Mouse (Mus musculus): ENCODE measurements around the gene Grik5. TPM values are rescaled to one million over a fixed set of nuclear protein-coding genes. Genes with fewer than 3 reads are reported as not detected.

The Grik5 gene
- polyA plus RNA-seq, 1 experiment from 2014 or later: 1.2 TPM

DNA sequence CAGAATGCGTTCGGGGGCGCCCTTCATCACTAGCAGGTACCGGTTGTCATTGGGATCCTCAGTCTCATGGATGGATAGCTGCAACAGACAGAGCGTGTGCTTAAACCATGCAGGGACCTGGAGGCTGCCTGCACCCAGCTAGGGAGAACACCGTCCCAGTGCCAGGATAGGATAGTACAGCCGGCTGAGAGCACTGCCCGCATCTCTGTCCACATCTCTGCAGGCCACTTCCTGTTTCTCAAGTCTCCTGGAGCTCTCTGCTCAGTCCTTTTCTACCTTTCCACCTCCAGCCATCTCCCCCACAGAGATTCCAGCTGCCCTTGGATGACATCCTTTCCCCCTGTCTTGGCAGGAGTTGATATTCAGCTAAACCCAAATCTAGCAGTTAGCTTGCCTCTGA is 81.7 kb downstream of the Grik5 start:
- no peak for DNase-seq (ENCODE audit: low spot score)

DNA sequence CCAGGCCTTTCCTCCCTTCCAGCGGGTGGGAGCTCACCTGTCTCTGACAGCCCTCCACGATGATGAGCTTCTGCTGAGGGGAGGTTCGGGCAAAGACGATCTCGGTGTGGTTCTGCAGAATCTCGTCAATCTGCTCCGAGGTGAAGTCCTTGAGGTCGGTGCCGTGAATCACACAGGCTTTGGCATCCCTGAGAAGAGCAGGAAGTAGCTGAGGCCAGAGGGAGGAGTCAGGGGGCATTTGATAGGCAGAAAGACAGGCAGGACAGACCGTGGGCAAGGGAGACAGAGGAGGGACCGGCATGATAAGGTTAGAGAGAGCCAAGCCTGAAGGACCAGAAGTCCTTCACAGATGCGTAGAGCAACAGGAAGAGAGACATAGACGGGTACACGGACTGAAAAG is 84.2 kb downstream of the Grik5 start:
- no peak for DNase-seq (ENCODE audit: low spot score)

DNA sequence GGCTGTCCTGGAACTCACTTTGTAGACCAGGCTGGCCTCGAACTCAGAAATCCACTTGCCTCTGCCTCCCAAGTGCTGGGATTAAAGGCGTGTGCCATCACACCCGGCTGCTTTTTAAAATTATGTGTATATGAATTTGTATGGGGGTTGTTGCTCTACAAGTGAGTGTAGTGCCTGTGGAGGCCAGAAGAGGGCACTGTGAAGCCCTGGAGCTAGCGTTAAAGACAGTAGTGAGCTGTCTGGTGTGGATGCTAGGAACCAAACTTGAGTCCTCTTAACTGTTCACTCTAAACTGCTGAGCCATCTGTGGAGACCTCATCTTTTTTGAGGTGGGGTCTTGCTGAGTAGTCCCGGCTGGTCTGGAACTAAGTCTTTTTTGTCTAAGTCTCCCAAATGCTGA is 86.3 kb downstream of the Grik5 start:
- peak; percentile 41 for DNase-seq (ENCODE audit: low spot score)

DNA sequence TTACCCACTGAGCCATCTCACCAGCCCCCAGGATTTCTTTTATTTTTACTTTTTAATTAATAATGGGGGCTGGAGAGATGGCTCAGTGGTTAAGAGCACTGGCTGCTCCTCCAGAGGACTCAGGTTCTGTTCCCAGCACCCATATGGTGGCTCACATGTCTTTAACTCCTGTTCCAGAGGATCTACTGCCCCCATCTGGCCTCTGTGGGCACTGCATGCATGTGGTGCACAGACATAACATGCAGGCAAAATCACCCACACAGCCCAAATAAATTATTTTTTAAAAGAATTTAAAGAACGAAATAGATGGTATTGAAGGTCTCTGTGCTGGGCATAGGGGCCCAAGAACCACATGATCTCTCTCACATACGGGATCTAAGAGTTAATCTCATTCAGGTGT is 87.8 kb downstream of the Grik5 start:
- no peak for DNase-seq (ENCODE audit: low spot score)

DNA sequence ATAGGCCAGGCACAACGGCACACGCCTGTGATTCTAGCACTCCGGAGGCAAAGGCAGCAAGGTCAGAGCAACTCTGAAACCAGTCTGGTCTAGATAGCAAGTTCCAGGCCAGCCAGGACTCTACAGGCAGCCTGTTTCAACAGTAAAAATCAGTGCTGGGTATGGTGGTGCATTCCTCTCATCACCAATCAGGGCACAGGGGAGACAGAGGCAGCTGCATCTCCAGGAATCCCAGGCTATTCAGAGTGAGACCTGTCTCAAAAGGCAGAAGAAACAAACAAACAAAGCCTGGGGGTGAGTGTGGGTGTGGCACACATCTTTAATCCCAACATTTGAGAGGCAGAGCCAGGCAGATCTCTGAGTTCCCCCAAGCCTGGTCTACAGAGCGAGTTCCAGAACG is 88.8 kb downstream of the Grik5 start:
- DNase-seq (ENCODE audit: low spot score): no peak

DNA sequence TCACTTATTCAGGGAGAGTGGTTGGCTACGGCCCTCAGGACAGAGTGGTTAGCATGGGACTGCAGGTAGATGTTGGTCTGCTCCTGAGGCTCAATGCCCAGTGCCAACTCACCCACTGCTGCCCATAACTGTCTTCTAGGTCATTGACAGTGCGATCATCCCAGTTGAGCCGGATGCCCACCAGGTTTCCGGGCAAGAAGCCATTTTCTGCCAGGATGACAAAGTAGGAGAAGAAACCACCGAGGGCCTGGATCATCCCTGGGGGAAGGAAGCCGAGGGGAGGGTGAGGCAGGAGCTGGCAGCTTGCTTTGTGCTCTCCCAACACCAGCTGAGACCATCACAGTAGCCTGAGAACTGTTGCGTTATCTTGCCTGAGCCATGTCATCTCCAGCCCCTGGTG is 91.7 kb downstream of the Grik5 start:
- DNase-seq (ENCODE audit: low spot score): no peak

DNA sequence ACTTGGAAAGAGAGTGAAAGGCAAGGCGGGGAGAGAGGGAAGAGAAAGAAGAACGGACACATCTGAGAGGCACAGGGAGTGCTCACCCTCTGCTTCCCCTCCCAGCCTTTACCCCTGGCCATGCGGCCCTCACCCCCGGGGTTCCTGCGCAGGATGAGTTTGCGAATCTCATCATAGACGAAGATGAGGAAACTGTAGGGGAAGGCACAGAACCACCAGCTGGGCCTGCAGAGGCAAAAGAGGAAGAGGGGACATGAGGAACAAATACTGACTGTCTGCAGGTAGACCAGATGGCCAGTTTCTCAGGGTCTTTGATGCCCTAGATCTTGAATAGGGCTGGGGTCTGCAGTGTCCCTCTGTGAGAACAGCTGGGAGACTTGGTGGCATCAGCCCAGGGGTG is 93.4 kb downstream of the Grik5 start:
- DNase-seq (ENCODE audit: low spot score): no peak

DNA sequence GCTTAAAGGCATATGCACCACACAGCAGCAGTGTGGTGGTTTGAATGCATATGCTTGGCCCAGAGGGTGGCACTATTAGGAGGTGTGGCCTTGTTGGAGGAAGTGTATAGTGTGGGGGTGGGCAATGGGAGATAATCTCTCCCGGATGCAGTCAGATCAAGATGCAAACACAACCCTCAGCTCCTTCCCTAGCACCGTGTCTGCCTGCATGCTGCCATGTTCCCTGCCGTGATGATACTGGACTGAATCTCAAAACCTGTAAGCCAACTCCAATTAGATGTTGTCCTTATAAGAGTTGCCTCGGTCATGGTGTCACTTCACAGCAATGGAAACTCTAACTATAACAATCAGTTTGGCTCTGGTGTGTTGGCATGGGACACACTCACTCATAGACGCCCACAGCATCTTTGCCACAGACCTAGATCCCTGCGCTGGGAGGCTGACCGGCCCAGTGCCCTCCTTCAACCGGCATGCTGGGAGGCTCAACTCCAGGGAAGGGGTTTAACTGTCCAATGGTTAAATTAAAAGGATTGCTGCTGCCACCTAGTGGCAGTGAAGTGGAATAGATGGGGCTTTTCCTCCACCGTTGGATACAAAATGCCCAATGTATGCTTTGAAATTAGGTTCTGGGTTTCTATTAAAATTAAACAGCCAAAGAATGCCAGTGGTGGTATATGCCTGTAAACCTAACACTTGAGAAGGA is 97.1 kb downstream of the Grik5 start:
- DNase-seq (ENCODE audit: low spot score): peak; percentile 60

DNA sequence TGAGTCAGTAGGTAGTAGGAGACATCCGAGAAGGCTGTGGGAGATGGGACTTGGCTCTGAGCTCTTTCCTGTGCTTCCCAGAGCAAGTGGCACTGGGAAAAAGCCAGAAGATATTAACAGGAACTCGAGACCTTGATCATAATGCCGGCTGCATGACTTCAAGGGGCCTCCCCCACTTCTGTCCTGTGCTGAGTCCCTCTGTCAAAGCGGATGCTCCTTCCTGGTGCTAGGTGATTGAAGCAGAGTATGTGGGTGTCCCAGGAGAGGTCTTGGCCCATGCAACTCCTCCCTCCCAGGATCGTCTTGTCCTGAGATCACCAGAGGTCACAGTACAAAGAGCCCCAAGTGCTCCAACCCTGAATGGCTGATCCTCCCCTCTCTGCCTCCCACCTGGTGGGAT is 98.2 kb downstream of the Grik5 start:
- DNase-seq (ENCODE audit: low spot score): no peak

DNA sequence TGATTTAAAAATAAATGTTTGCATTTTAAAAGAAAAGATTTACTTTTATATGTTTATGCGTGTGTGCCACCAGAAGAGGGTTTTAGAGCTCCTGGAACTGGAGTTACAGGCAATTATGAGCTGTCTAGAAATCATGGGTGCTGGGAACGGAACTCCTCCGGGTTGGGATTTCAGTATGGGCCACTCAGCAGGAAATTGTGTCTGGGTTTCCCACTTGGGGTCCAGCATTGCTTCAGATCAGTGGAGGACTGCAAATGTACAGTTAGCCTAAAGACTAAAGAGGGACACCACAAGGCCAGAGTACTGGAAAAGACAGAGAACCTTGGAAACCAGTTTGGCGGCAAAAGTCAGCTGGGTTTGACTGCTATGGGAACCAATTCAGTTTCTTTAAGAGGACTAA is 98.9 kb downstream of the Grik5 start:
- no peak for DNase-seq (ENCODE audit: low spot score)

DNA sequence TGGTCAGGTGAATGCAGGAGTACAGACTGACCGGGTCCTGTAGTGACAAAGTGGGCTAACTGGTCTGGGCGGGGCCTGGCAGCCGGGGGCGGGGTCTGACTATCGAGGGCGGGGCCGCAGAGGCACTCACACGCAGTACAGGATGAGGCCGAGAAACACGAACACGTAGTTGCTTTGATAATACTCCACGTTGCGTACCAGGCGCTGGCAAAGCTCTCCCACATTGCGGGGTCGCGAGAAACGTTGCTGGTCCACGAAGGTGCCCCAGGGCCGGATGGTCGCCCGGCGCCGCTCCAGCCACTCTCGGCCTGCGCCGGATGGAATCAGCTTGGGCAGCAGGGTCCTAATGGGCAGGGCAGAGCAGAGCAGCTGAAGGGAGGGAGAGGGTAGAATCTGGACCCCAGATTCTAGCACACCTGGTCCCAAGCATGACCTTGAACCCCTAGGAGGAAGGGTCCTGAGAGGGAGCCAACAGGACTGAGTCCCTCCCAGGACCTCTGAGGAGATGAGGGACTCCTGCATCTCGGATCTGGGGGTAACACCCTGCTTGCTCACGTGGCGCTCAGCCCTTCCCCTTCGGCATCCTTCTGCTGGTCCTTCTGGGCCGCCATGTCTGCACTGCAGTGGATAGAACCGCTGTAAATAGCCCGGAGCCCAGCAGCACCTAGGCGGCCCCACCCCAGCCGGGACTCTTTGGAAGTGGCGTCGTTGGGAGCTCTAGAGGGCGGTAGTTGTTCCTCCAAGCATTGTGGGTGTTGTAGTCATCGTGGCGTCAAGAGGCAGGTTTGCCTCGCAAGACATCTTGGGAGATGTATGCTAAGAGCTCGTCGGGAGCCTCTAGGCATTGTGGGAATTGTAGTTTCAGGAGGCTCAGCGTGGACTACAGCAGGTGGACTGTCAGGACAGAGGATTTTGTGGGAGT is 99.9 kb downstream of the Grik5 start, which contains the start of gene Rabac1:
TSS of gene Rabac1 (minus strand) at position 783 of the 922 bp plus-strand sequence.
- peak; percentile 94 for DNase-seq (ENCODE audit: low spot score)

DNA sequence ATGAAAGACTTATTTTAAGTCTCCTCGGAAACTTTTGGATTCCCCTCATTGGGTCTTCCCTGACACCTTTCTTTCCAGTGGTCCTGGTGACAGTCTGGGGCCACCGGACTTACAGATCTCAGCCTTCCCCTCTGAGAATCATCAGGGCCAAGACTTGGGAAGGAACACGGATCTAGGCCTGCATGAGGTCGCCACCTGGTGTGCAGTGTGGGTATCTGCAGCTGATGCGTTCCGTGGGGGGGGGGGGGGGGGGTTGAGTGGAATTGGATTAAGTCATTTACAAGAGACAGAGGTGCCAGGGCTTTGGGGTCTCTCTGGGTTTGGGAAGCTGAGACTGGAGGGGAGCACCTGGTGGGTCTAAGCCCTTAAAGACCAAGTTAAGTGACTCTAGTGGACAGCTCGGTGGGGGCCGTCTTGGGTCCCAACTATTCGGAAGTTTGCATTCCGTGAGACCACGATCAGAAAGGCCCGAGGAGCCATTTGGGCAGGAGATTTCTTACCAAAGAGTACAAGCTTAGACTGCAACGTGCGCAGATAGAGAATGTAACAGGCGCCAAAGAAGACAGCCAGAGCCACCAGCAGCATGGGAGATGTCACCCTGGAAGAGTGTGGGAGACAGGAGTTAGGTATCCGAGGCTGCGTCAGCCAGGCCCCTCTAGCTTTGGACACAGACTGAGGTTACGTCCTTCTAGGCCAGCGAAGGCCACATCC is 100.7 kb downstream of the Grik5 start:
- peak; percentile 58 for DNase-seq (ENCODE audit: low spot score)

DNA sequence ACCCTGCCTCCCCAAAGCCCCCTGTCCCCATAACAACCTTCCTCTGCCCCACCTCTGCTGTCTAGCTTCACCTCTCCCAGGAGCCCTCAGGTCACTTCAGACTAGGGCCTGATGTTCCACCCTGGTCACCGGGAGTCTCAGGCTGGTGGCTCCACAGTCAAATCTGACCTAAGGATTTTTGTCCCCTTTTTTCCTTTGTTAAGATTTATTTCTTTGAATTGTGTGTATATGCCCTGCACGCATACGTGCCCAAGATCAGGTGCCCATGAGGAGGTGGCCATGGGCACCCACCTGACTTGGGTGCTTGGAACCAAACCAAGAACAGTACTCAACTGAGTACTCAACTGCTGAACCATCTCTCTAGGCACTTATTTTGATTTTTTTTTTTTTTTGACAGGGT is 101.8 kb downstream of the Grik5 start:
- DNase-seq (ENCODE audit: low spot score): no peak

DNA sequence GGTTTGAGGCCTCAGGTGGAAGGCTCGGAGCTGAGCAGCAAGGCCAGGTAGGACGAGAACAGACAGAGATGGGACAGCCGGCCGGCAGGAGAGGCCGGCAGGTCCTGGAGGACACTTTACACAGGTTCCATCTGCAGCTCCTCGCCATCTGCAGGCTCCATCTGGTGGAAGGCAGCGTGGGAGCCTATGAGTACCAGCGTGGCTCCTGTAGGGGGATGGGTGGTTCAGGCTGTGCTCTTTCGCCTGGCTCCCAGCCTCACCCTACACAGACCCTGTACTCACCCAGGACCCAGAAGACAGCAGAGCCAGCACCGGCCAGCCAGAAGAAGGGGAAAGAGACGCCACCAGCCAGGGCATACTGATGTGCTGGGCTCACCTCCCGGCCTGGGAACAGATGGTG is 102.3 kb downstream of the Grik5 start:
- no peak for DNase-seq (ENCODE audit: low spot score)

DNA sequence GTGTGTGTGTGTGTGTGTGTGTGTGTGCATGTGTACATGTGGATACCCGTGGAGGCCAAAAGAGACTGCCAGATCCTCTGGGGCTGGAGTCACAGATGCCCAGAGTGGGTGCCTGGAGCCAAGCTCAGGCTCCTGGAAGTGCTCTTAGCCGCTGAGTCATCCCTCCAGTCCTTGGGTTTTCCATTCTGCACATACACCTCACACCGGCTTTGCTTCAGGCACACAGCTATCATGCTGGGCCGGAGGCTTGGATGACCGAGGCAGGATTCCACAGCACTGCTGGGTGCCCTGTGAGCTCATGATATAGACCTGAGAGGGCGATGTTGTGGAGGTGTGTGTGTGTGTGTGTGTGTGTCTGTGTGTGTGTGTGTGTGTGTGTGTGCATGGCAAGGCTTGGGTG is 103.7 kb downstream of the Grik5 start:
- DNase-seq (ENCODE audit: low spot score): no peak

DNA sequence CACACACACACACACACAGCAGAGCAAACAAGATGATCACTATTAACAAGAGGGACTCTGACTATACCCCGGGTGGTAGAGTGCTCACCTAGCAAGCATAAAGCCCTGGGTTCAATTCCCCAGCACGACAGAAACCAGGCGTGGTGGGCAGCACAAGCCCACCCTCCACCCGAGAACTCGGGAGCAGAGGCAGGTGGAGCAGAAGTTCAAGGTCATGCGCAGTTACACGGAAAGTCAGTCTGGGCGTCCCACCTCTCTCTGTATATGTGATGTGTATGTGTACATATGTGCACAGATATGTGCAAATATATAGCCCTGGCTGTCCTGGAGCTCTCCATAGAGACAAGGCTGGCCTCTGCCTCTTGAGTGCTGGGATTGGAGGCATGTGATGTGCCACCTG is 104.2 kb downstream of the Grik5 start:
- DNase-seq (ENCODE audit: low spot score): no peak

DNA sequence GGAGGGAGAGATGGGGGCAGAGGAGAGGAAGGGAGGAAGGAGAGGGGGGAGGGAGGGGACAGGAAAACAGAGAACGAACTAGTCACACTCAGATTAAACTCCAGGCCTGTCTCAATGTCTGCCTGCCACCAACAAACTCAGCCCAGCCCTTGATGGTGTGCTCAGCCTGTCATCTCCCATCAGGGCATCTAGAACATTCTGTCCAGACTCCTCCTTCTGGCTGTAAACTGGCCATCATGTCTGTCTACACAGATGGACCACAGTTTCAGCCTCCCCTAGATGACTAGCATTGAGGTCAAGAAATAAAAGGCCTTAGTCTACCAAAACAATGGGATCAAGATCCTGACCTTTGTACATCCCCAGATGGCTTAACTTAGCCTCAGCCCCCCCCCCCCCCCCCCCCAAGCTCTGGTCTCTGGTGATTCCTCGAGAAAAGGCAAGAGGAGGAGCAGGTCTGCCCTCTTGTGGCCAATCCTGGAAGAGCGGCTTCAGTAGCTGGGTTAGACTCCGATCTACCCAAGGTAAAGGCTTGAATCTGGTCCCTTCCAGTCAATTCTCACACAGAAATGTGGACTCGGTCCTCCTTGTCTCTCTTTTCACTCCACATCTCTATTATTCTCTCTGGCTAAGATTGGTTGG is 107.1 kb downstream of the Grik5 start:
- DNase-seq (ENCODE audit: low spot score): peak; percentile 80

DNA sequence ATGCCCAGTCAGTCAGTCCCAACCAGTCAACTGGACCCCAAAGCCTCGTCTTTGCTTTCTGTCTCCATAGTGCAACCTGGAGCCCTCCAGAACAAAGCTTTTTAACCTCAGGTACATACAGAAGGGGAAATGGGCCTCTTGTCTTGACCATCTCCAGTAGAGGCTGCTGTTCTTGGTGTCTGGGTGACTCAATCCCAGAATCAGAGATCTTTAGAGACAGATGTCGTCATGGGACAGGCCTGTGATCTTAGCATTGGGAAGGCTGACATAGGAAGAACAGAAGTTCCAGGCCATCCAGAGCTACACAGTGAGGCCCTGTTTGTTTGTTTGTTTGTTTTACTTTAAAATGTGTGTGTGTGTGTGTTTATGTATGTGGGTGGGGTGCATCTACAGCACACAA is 107.9 kb downstream of the Grik5 start:
- no peak for DNase-seq (ENCODE audit: low spot score)
